8 mouse cellular contexts compared by ENCODE assay signal in genomic region chr10:62111207-62111576, GRCm38 (mm10). TPM values are rescaled to one million over a fixed set of nuclear protein-coding genes. Genes with fewer than 3 reads are reported as not detected.
DNase-seq lines count a peak whose midpoint lies in the region; ATAC-seq and TF ChIP-seq lines count a peak whose summit lies in the region.

No protein-coding gene starts in this region.

- H3K27me3 ChIP-seq in lung, embryonic 15.5 days = peaks cover 46% of the 10 kb centered on the region
- H3K27me3 ChIP-seq in intestine, embryonic 15.5 days (replicated peaks) = peaks cover 13% of the 10 kb centered on the region
- no peaks in the 10 kb centered on the region for H3K27me3 ChIP-seq in midbrain, embryonic 16.5 days (ENCODE audit: control insufficient read depth, insufficient read depth, low read depth, low read length)

- no peak for DNase-seq in cerebellum, adult 9-10 months
- no peak for DNase-seq in lung, adult 2 months
- DNase-seq in layer of hippocampus, postnatal 14 days (ENCODE audit: low spot score in 2 of 2) = no peak
- no peak for DNase-seq in gastrocnemius, postnatal 10 days

- WGBS in lung, embryonic 15.5 days = 36% methylated on average over 6 of the region's 6 CpGs
- WGBS in lung, adult 2 months = 33% methylated on average over 6 of the region's 6 CpGs
- 39% methylated on average over 6 of the region's 6 CpGs for WGBS in intestine, embryonic 15.5 days
- 40% methylated on average over 6 of the region's 6 CpGs for WGBS in midbrain, embryonic 16.5 days

- no peak for TF ChIP-seq POLR2A in lung, adult 2 months (IDR thresholded peaks at IDR 0.05; ENCODE audit: borderline replicate concordance, extremely low read depth, low read depth, low read length)

- TF ChIP-seq CTCF in lung, adult 2 months (IDR thresholded peaks at IDR 0.05; ENCODE audit: insufficient read depth, low read length) = no peak

- ATAC-seq in cerebellum, adult (ENCODE audit: insufficient number of reproducible peaks, low FRiP score, low TSS enrichment) = peak; percentile 34; the same call in 1 of the 2 replicates
- peak; percentile 8; the same call in 1 of the 2 replicates for ATAC-seq in lung, embryonic 15.5 days (ENCODE audit: borderline replicate concordance, extremely low read depth, low FRiP score, low TSS enrichment)
- peak; percentile 40 for ATAC-seq in intestine, embryonic 15.5 days
- ATAC-seq in midbrain, embryonic 16.5 days = peak; percentile 49

- no peaks in the 10 kb centered on the region for H3K9me3 ChIP-seq in lung, embryonic 15.5 days
- no peaks in the 10 kb centered on the region for H3K9me3 ChIP-seq in intestine, embryonic 15.5 days
- no peaks in the 10 kb centered on the region for H3K9me3 ChIP-seq in midbrain, embryonic 16.5 days (replicated peaks; ENCODE audit: control insufficient read depth, low read length, poor library complexity, severe bottlenecking)

- no peak overlapping the region for H3K27ac ChIP-seq in lung, embryonic 15.5 days
- H3K27ac ChIP-seq in intestine, embryonic 15.5 days = no peak overlapping the region
- H3K27ac ChIP-seq in midbrain, embryonic 16.5 days (ENCODE audit: low read length) = peak overlapping the region; percentile 29; the same call in 1 of the 2 replicates

- no peak overlapping the region for H3K9ac ChIP-seq in lung, embryonic 15.5 days
- H3K9ac ChIP-seq in intestine, embryonic 15.5 days = no peak overlapping the region
- peak overlapping the region; percentile 88 for H3K9ac ChIP-seq in midbrain, embryonic 16.5 days (ENCODE audit: low read depth, low read length)

- peak overlapping the region; percentile 93 for H3K4me2 ChIP-seq in lung, embryonic 15.5 days
- H3K4me2 ChIP-seq in intestine, embryonic 15.5 days (replicated peaks) = peak overlapping the region; percentile 94
- peak overlapping the region; percentile 86 for H3K4me2 ChIP-seq in midbrain, embryonic 16.5 days (ENCODE audit: low read length)

- peaks cover 5% of the 10 kb centered on the region; the same call in 1 of the 2 replicates for H3K4me1 ChIP-seq in lung, embryonic 15.5 days
- H3K4me1 ChIP-seq in lung, adult 2 months (ENCODE audit: control insufficient read depth, insufficient read depth, low read length) = no peaks in the 10 kb centered on the region
- H3K4me1 ChIP-seq in intestine, embryonic 15.5 days (replicated peaks) = 0 out of 2 replicates have a peak, but pooled peaks cover 9% of the 10 kb centered on the region
- peaks cover 15% of the 10 kb centered on the region for H3K4me1 ChIP-seq in midbrain, embryonic 16.5 days (ENCODE audit: control insufficient read depth, insufficient read depth, low read length)

- no peaks in the 10 kb centered on the region for H3K36me3 ChIP-seq in lung, embryonic 15.5 days
- no peaks in the 10 kb centered on the region for H3K36me3 ChIP-seq in intestine, embryonic 15.5 days
- no peaks in the 10 kb centered on the region for H3K36me3 ChIP-seq in midbrain, embryonic 16.5 days (ENCODE audit: control insufficient read depth, insufficient read depth, low read length)

- peak overlapping the region; percentile 59 for H3K4me3 ChIP-seq in lung, embryonic 15.5 days
- H3K4me3 ChIP-seq in lung, adult 2 months (replicated peaks; ENCODE audit: extremely low read depth, low read depth, low read length) = no peak overlapping the region
- H3K4me3 ChIP-seq in intestine, embryonic 15.5 days (replicated peaks) = peak overlapping the region; percentile 75
- peak overlapping the region; percentile 79 for H3K4me3 ChIP-seq in midbrain, embryonic 16.5 days (ENCODE audit: low read depth, low read length)

RNA-seq across cellular contexts. Expression of gene Neurog3, which starts 21.7 kb away (rescaled TPM):
- polyA plus RNA-seq in lung, embryonic 15.5 days (2015; fragmentation: Nextera tagmentation; extraction: Ambion mirVana) = not detected in 2 replicates
- polyA plus RNA-seq in lung, adult 2 months (2012; rRNA removed) = not detected in 2 replicates
- 11.4 and 11.8 TPM in 2 replicates for polyA plus RNA-seq in intestine, embryonic 15.5 days (2015; fragmentation: Nextera tagmentation; extraction: Ambion mirVana)
- not detected in 2 replicates for polyA plus RNA-seq in midbrain, embryonic 16.5 days (2015; fragmentation: Nextera tagmentation; extraction: Ambion mirVana)
- not detected for total RNA-seq in layer of hippocampus, postnatal 14 days (2021)
- total RNA-seq in gastrocnemius, postnatal 10 days (2021) = not detected

RNA-seq across cellular contexts. Expression of gene Fam241b, which starts 32.5 kb away (rescaled TPM):
- 14.0 and 14.4 TPM in 2 replicates for polyA plus RNA-seq in lung, embryonic 15.5 days (2015; fragmentation: Nextera tagmentation; extraction: Ambion mirVana)
- 10.0 and 11.1 TPM in 2 replicates for polyA plus RNA-seq in lung, adult 2 months (2012; rRNA removed)
- polyA plus RNA-seq in intestine, embryonic 15.5 days (2015; fragmentation: Nextera tagmentation; extraction: Ambion mirVana) = 34.0 and 34.6 TPM in 2 replicates
- polyA plus RNA-seq in midbrain, embryonic 16.5 days (2015; fragmentation: Nextera tagmentation; extraction: Ambion mirVana) = 224 and 236 TPM in 2 replicates
- 10 to 100 TPM; 42.7 to 44.1 TPM for total RNA-seq in layer of hippocampus, postnatal 14 days (2021)
- total RNA-seq in gastrocnemius, postnatal 10 days (2021) = under 1 TPM; 0.52 to 0.70 TPM

Comparison
In these comparisons a context has a peak if more than half of its experiments do, and no peak if none do; other contexts are left out.
1. RNA of gene Neurog3, which starts 21.7 kb away (polyA plus RNA-seq): 11.4 to 11.8 TPM in intestine, embryonic 15.5 days; not detected in lung, embryonic 15.5 days, not detected in lung, adult 2 months and not detected in midbrain, embryonic 16.5 days; every median in the first group is over 10 times any median in the second.
2. Peak in every context shown above with its lines, with median percentiles within 50 percentile points of each other: ATAC-seq and H3K4me2 ChIP-seq.